Mouse (Mus musculus) heart, adult 9 months (tissue): ENCODE results near the gene Gm42674.

Source experiments
- DNase-seq, 2 experiments: peaks; one replicate each; pipeline ENCODE4 v3.0.0; 2022; ENCODE audit warnings: low spot score in 2 of 2

Gene Gm42674

DNA sequence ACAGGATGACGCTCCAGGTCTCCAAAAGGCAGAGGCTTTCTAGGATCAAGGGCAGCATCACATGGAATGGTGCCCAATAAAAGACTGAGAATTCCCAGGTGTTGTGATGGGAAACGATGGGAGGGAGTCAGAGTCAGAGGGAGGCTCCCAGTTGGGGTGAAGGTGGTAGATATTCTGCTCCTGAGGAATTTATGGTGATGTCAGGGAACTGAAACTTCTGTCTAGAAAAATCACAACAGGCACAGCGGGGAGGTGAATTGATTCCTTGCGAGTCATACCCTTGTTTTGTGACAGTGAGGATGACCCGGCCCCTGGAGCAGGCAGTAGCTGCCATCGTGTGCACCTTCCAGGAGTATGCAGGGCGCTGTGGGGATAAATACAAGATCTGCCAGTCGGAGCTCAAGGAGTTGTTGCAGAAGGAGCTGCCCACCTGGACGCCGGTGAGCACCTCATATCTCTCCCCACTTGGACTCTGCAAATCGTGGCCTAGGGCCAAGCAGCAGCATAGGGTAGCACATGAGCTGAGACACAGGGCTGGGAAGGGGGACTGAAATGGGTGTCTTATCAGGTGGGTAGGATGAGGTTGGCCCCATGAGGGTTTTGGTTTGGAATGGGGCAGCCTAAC lies at the start of gene Gm42674:
TSS of gene Gm42674 (plus strand) at position 419 of the 625 bp plus-strand sequence.
- DNase-seq, result no peak

DNA sequence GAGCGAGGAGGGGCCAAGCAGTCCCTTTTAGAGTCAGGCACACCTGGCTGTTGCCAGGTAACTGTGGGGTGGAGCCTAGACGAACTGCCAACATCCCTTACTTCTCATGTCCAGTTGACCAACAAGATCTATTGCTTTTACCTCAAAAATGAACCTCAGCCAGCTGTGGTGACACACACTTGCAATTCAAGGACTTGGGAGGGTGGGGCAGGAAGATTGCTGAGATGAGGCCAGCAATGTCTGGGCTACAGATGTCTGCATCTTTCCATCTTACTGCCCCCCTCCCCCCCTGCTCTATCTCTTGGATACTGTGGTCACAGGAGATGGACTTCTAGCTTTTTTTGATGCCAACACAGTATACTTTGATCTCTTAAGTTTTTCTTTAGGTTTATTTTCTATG lies 49.5 kb upstream of the Gm42674 start:
- DNase-seq, result no peak

DNA sequence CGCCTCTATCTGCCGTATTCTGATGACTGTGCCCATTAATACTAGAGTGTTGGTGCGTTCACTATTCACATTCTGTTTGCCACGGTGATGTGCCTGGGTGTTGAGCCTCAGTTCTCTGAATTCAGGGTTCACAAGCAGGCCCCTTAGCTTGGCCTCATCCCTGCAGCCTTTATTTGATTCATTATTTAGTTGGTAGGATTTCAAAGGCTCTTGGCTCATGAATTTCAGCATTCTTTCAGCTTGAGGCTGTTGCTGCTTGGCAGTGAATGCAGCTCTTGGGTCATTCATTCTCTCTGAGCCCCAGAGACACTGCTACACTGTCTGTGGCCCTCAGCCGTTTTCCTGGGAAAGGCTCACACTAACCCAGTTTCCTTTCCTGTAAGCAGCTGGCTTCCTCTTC lies 45.8 kb upstream of the Gm42674 start:
- peak; percentile 34 to 39 for DNase-seq

DNA sequence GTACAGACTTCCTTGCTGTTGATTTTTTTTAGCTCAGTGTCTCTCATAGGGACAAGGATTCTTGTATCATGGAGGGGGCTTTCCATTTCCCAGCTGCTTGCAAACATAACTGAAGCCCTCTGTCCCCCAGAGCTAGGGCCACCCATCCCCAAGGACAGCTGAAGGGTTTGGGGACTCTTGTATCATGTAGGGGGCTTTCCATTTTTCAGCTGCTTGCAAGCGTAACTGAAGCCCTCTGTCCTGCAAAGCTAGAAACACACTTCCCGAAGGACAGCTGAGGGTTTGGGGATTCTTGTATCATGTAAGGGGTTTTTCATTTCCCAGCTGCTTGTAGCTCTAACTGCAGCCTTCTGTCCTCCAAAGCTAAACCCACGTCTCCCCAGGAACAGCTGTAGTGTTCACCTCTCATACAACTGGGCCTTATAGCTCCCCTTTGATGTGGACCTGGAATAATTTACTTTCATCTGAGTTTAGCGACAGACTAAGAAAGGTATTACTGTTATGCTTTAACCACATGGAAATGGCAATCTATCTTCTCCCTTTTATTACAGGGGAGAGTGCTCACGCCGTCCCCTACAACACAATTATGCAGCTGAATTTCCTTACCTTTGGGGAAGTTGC lies 41.6 kb upstream of the Gm42674 start, which contains the start of gene S100a3:
TSS of gene S100a3 (plus strand) at position 571 of the 621 bp plus-strand sequence.
- DNase-seq, result no peak

DNA sequence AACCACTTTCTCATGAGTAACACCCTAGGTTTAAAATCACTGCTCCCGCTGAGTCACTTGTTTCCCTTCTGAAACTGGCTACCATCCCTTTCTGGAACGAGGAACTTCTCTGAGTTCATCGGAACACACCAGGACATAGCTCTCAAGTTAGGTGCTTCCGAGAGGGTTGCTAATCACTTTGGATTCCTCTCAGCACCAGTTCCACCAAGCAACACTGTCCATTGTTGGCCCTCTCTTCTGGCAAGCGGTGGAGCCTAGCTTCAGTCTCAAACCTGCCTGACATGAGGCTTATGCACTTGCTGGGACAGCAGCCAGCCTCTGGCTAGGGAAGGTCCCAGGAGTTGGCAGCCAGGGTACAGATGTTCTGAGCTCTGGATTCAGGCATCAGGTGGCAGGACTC lies 27.0 kb upstream of the Gm42674 start:
- DNase-seq, result peak; percentile 40 to 42

DNA sequence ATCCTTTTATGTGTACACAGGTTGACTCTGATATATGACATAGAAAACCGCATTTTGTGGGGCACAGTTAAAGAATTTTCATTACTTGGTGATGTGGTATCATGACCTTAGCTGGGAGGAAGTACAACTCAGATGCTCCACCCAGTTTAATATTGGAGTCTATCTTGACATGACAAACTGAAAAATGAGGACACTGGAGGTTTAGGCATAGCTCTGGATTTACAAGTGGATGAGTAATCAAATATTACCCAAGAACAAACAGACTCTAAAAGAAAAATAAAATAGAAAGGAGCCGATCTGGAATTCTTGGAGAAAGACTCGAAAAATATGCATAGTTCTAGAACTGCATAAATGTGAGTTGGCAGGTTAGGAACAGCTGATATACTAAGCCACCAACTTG lies 26.4 kb upstream of the Gm42674 start:
- no peak for DNase-seq

DNA sequence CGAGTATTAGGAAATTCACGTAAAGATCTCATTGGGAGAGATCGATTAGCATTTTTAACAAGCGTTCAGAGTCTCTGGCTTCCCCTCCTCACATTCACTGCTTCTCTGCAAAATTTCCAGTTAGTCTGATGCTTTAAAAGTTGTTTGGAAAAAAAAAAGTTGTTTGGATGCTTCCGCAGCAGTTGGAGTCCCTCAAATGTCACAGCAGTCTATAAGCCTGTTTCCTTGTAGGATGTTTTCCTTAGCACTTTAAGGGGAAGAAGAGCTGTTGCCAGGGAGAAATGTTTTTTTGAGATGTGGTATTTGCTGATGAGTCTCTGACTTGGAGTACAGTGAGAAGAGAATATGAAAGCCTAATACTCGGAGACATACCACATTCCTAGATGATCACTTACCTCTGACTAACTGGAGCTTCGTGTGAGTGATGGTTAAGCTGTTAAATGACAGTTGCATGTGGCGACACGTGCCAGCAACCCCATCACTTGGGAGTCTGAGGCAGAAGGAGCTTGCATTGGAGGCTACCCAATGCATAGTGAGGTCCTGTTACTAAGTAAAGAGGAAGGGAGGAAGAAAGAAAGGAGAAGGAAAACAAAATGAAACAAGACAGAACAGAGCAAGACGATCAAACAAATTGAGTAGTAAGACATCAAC lies 25.2 kb upstream of the Gm42674 start:
- DNase-seq, result no peak

DNA sequence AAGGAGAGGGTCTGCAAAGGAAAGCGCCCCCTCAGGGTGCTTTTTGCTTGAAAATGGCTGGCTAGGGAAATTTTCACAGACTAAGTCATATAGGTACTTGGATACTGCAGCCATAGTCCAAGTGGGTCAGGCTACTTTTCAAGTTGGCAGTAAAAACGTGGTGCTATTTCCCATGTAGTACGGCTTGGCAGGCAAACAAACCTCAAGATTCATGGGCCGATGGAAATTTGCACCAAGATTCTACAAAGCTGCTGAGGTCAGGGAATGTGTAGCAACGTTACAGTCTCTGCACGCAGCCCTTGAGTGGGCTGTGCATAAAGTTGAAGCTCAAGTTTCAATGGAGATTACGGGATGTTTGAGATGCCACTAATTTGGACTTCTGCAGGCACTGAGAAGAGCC lies 22.3 kb upstream of the Gm42674 start:
- no peak for DNase-seq

DNA sequence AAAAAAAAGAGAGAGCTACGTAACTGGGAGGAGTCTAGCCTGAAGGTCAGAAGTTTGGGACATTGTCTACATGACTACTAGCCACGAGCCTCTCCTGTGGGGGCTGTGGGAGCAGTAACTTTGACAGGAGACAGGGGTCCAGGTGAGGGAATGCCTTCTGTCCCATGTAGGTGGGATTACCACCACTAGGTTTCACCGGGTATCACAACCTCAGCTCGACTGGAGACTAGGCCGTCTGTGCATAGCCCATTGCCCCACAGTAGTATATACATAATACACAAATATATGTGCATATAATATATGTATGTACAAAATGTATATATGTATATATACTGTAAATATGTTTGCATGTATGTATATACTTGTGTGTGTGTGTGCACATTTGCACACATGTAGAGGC lies 20.6 kb upstream of the Gm42674 start:
- DNase-seq, result no peak

DNA sequence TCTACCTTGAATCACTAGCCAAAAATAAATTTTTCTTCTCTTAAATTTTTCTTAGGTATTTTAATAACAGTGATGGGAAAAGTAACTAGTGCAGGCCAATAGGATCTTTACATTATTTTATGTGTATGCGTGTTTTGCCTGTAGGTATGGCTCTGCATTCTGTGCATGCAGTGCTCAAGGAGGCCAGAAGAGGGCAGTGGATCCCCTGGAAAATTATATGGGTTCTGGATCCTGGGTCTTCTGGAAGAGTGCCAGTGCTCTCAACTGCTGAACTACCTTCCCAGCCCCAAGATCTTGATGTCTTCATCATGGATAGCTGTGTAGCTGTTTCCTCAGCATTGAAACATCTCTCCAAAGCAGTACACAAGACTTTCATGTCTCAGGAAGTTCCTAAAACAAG lies 19.5 kb upstream of the Gm42674 start:
- no peak for DNase-seq

DNA sequence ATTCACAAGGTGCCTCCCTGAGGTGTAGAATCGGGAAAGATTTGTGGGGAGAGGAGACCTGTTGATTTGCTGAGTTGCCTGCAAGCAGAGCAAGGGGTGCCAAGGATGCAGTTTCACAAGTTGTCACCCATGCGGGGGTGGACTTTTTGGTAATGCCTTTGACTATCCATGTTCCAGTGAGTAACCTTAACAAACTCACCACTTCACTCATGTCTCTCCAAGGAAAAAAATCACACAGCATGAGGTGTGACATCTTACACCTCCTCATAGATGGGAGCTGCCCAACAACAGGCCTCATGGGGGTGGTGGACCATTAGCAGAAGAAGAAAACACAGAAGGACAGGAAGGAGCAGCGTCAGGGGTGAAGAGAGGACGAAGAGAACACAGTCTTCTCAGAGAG lies 19.1 kb upstream of the Gm42674 start:
- no peak for DNase-seq

DNA sequence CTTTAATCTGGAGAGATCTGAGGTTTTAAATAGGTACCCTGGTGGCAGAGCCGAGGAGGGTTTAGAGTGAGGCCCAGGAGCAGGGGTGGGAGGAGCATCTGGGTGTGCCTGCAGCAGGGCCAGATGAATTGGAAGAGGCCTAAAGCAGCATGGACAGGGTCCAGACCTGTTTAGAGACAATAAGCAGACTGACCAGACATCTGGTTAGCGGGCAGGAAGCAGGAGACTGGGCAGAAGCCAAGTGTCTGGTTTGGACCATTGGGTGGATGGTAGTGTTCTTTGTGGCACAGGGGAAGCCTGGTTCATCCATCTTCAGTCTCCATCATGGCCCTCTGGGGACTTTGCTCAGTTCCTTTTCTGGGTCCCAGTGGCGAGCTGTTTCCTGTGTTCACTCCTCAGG lies 17.8 kb upstream of the Gm42674 start:
- DNase-seq, result peak; percentile 48 to 74

DNA sequence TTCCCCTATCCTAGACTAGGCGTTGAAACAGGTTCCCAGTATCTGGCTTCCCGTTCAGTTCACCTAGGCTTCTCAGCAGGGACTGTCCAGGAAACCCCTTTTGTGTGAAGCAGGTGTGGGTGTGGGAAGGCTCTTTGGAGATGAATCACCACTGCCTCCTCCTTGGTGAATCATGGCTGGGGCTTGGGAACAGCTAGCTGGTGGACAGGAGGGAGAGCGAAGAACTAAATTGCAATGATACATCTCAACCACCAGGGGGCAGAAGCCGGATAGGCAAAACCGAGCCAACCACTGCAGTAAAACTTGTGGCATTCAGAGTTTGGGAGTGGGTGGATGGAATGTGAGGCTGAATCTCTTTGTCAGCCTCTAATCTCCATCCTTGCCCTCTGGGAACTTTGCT lies 16.1 kb upstream of the Gm42674 start:
- peak; percentile 64 to 77 for DNase-seq

DNA sequence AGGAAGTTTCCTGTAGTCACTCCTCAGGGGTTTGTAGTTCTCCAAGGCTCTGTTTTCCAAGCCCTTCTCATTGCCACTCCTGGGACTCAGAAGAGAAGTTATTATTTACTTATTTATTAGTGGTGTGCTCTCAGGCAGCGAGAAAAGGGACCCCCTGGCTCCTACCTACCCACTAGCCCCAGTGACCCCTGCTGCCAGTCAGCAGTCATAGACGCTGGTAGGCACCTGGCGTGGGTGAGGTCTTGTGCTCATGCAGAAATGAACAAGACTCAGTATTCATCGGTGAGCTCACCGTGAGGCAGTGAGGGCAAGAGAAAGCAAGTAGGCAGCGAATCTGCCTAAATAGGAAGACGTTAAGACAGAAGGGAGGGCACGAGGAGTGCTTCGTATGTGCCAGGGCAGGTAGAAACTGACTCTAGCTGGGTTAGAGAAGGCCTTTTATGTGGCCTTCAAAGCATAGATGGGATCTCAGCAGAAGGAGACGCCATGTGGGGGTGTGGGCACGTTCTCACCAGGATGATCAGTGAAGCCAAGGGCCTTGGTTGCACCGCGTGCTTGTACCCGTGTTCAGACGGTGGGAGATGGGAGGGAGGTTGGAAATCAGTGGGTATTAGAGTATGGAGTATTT lies 15.6 kb upstream of the Gm42674 start:
- no peak for DNase-seq

DNA sequence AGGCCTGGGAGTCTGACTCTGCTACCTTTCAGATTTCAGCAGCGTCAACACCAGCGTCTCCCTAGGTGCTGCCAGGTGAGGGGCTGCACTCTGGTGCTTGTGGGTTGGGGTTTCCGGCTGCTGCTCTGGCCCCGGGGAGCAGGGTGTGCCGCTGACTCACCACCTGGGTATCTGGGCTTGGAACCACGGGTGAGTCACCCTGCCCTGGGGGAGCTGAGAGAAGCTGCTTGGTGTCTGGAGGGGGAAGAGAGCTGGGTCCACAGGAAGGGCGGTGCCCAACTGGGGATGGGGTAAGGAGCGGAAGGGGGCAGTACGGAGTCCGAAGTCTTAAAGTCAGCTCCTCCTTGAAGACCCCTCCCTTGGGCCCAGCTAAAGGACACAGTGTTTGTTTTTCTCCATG lies 14.8 kb upstream of the Gm42674 start:
- peak; percentile 84 to 88 for DNase-seq

DNA sequence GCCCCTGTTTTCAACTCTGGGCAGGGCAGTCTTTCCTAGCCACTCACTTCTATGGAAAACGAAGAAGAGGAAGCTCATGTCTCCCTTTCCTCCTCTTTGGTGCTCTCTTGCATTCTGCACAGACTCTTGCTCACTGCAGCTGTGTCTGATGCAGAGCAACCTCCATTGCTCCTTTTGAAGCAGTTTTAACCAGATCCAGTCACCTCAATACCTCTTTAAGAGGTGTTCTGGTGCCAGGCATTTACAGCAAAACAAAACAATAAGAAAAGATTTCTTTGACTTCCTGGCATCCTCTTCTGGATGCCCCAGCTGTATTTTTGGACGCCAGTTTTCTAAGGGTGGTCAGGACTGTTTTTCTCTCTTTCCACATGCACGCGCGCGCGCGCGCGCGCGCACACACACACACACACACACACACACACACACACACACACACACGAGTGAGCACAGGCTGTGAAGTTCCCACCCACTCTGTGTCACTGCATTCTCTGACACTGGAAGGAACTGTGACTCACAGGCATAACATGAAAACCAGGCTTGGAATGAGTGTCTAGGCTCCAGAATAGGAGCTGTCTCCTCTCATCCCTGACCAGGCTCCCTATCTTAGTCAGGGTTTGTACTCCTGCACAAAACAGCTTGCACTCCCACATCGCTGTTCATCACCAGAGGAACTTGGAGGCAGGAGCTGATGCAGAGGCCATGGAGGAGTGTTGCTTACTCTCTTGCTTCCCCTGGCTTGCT lies 14.2 kb upstream of the Gm42674 start:
- peak; percentile 48 to 62 for DNase-seq

DNA sequence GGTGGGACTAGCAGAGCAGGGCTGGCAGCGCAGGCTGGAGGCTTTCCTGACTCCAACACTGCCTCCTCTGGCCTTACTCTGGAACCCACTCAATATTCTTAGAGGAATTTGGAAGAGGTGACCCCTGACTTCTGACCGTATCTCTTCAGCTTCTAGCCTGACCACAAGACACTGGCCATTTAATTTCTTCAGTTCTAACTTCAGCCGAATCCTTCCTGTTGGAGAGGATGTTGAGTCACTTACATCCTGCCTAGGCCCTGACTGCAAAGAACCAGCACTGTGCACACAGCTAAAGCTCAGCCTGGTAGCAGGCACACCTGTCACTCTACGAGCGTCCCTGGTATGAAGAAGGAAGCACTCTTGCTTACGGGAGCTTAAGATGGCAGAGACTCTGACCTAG lies 12.3 kb upstream of the Gm42674 start:
- no peak for DNase-seq

DNA sequence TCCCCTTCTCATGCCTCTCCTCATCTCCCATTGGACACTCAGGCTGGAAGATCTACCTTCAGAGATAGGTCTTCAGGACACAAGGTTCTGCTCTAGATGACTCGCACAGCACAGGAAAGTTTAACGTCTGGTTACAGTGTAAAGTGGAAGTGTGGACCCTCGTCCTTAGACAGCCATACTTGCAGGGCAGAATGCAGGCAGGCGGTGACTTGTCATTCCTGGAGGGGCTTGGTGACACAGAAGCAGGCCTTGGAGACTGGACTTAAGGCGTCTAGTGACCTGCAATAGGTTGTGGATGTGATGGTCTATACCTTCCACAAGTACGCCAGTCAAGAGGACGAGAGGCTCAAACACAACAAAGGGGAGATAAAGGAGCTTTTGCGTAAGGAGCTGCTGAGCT lies 11.8 kb upstream of the Gm42674 start, which contains the start of gene S100a2:
TSS of gene S100a2 (plus strand) at position 301 of the 400 bp plus-strand sequence.
- DNase-seq, result no peak

DNA sequence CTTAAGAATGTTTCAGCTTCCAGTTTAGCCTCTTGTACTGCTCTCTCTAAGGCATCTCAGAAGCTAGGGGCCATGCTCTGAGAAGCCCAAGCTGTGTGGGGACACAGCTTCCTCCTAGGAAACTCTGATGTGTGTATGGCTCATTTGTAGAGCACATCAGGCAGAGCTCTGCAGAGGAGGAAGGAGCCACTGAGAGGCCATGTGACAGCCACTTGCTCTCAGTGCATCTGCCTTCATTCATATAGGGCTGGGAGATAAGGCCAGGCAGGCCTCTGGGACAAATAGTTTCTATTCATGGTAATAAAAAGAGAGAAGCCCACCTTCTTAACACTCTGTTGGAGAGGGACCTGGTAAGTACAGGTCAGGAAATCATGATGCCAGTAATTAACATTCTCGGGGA lies 7.2 kb upstream of the Gm42674 start:
- DNase-seq, result no peak

DNA sequence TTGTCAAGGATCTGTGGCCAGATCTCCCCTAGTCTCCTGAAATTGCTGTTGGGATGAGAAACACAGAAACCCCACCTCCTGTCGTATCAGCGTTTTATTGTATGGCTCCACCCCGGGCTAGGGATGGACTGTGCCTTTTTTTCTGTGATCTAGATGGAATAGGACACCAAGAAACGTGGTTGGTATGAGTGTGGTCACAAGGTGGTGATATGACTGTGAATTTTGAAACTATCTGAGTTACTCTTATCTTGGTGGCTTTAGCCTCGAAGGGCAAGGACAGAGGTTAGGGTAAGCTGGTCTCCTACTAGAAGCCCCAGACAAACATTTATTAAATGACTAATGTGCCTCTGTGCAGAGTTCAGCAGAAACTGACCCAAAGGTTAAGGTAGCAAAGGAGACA lies 6.1 kb upstream of the Gm42674 start:
- no peak for DNase-seq

DNA sequence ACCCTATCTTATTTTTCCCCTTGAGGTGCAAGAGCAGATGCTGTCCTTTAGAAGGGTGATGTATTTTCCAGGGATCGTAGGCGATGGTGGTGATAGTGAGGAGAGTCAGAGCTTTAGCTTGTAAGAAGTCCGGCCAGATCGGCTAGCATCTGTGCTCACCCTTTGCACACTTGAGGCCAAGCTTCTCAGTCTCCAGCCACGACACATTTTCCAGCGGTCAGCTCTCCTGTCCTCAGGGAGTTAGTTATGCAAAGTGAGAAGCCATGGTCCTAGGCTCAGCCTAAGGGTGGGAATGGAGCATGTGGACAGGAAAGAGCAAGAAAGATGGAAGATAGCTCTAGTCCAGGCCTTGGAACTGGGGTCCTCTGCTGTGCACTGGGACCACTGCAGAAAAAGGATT lies 4.9 kb upstream of the Gm42674 start:
- DNase-seq, result no peak

DNA sequence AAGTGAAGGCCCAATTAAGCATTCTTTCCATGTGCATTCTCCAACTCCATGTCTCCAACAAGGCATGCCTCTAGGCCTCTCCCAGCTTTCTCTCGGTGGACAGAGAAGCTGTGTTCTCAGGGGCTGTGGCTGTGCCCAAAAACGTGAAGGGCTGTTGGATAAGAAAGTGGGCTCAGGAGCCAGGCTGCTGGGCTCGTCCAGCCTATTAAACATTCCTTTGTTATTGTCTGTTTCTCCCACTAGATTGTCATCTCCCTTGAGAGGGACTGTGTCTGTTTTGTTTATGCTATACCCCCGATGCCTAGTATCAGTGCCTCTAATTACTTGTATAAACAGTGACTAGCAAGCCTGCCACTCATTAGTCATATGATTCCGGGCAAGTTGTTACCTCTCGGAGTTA lies 4.0 kb upstream of the Gm42674 start:
- DNase-seq, result no peak
